Mouse (Mus musculus) olfactory bulb, adult 2 months (tissue): Measurements from ENCODE around the gene Moap1.

Experiments used
- CTCF ChIP-seq: fragments of 200-500 bp; IDR thresholded peaks from 2 replicates; pipeline ENCODE4 v1.5.1; 2012; ENCODE audit warnings: low read depth, mild to moderate bottlenecking, low read length, moderate library complexity; ENCODE audit not compliant: insufficient read depth
- POLR2A ChIP-seq: fragments of 200-500 bp; IDR thresholded peaks from 2 replicates; pipeline ENCODE4 v1.6.1; 2012; ENCODE audit warnings: mild to moderate bottlenecking, low read depth, low read length, moderate library complexity; ENCODE audit not compliant: insufficient read depth

GRCm38 (mm10) chr12:102771601-102772000 is 28.1 kb upstream of the Moap1 start:
- no peak for TF ChIP-seq CTCF
- no peak for TF ChIP-seq POLR2A
